In the genomic region with DNA sequence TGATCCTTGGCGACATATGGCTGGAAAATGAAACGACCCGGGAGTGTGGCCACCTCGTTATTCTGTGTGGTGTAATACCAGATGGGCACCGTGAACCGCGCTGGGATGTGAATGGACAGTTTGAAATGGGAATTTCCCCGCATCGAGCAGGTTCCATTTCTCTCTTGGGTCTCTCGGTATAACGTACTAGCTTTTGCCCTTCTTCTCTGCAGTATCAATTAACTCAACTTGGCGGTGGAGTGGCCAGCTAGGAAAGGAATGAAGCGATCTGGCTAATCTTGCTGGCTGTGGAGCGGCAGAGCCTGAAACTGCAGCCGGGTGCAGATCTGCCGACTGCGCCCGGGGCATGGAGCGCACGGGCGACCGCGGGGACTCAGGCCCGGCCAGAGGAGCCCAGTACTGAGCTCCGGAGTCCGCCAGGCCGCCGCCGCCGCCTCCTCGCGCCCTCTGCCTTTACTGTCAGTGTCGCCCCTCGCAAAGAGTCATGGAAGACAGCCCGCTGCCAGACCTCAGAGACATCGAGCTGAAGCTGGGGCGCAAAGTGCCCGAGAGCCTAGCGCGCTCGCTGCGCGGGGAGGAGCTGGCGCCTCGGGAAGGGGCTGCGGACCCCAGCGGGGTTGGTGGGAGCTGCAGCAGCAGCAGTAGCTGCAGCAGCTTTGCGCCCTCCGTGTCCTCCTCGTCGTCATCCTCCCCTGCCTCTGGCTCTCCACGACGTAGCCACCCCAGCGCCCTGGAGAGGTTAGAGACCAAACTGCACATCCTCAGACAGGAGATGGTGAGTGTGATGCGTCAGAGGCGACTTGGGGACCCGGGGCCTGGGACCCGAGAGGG, we compare ENCODE assay signal across 9 mouse cellular contexts. TPM values are rescaled to one million over a fixed set of nuclear protein-coding genes. Genes with fewer than 3 reads are reported as not detected.
DNase-seq lines count a peak whose midpoint lies in the region; ATAC-seq and TF ChIP-seq lines count a peak whose summit lies in the region.
"Had no signal": no experiment of that assay in that cellular context is flagged by ENCODE, and none has a peak within 500 bp of the region (broad histone marks: within the 10 kb centered on the region; RNA-seq: fewer than 3 reads in every experiment).

No protein-coding gene starts in this region.

- H3K4me1 ChIP-seq in cerebellum, adult 2 months (ENCODE audit: control insufficient read depth, insufficient read depth, low read length): no peaks in the 10 kb centered on the region

- under 1% methylated on average over 58 of the region's 58 CpGs for WGBS in cerebellum, adult 2 months

- peak overlapping the region; percentile 61 for H3K4me3 ChIP-seq in cerebellum, adult 2 months (replicated peaks; ENCODE audit: insufficient read depth, low read depth, low read length)

- ATAC-seq in frontal cortex, adult (ENCODE audit: low TSS enrichment): peak; percentile 58

- no peak overlapping the region; the same call in 1 of the 2 replicates for H3K27ac ChIP-seq in cerebellum, adult 2 months (ENCODE audit: insufficient read depth, low read length)

- TF ChIP-seq POLR2A in cerebellum, adult 2 months (IDR thresholded peaks at IDR 0.05; ENCODE audit: borderline replicate concordance, insufficient read depth, low read length): no peak

- TF ChIP-seq CTCF in cerebellum, adult 2 months (IDR thresholded peaks at IDR 0.05; ENCODE audit: borderline replicate concordance, insufficient read depth, low read depth, low read length): no peak

- DNase-seq in WW6 (ENCODE audit: low read depth, low spot score): peak; percentile 48
- peak; percentile 49 to 66 for DNase-seq in cerebellum, adult 2 months
- peak; percentile 44 for DNase-seq in heart, postnatal 4 days
- peak; percentile 65 to 76 for DNase-seq in layer of hippocampus, postnatal 10 days (ENCODE audit: low spot score in 2 of 2)
- peak; percentile 71 for DNase-seq in lung, postnatal 10 days
- DNase-seq in right cerebral cortex, postnatal 10 days (ENCODE audit: low spot score in 2 of 2): peak; percentile 60 to 63
- no peak for DNase-seq in spleen, postnatal 14 days (ENCODE audit: low spot score in 2 of 2)

- no peaks in the 10 kb centered on the region for H3K27me3 ChIP-seq in cerebellum, adult 2 months (ENCODE audit: control insufficient read depth, insufficient read depth, low read length)

RNA-seq across cellular contexts. Expression of gene Lurap1l, which starts 0.6 kb away (rescaled TPM):
- 5.0 and 7.0 TPM in 2 replicates for polyA plus RNA-seq in cerebellum, adult 2 months (2012; rRNA removed)
- 1 to 10 TPM; 2.4 to 2.8 TPM for total RNA-seq in heart, postnatal 4 days (2021)
- total RNA-seq in layer of hippocampus, postnatal 10 days (2021): 1 to 10 TPM; 8.1 TPM
- total RNA-seq: hematopoietic stem cell, adult 5-6 weeks had no signal

Comparison
In these comparisons a context has a peak if more than half of its experiments do, and no peak if none do; other contexts are left out.
1. DNase-seq: peak in WW6 (single experiment), cerebellum, adult 2 months (2 of 2), heart, postnatal 4 days (single experiment), layer of hippocampus, postnatal 10 days (2 of 2), lung, postnatal 10 days (single experiment) and right cerebral cortex, postnatal 10 days (2 of 2); none in spleen, postnatal 14 days (0 of 2).